Mouse (Mus musculus) gastrocnemius, adult 2 months (tissue): ENCODE measurements around the gene Krt19. TPM values are rescaled to one million over a fixed set of nuclear protein-coding genes. Genes with fewer than 3 reads are reported as not detected.

Experiments used
- DNase-seq: peaks from one replicate; pipeline ENCODE4 v3.0.0; 2022
- H3K27ac ChIP-seq: fragments of 200-600 bp; 2 replicates; pipeline ENCODE4 v1.8.1; 2022; ENCODE audit warnings: mild to moderate bottlenecking
- H3K4me3 ChIP-seq: fragments of 200-600 bp; 2 replicates; pipeline ENCODE4 v1.8.1; 2022; ENCODE audit warnings: mild to moderate bottlenecking, moderate library complexity
- CTCF ChIP-seq: fragments of 200-600 bp; IDR thresholded peaks from 2 replicates; pipeline ENCODE4 v1.8.1; 2022; ENCODE audit warnings: antibody characterized with exemption, mild to moderate bottlenecking, moderate library complexity
- intact Hi-C: fragments of 180-260 bp; cut with DNase I; formaldehyde crosslinking; loops from one replicate; pipeline ENCODE4 v1.15.1; 2025
- long read RNA-seq, 2 experiments: library from polyadenylated mRNA; stranded (forward); transcript quantifications; one replicate each; pipeline ENCODE4 v2.0.0; 2021
- total RNA-seq, 2 experiments: library from RNA; stranded (reverse); gene quantifications; 2 replicates each; pipeline ENCODE4 v1.2.3; 2021

The Krt19 gene
- total RNA-seq, result under 1 TPM in 1 of 2 experiments, not detected in 1; 0.20 TPM
- long read RNA-seq, experiment 1, result 0 reads
- long read RNA-seq, experiment 2, result 0 reads

DNA sequence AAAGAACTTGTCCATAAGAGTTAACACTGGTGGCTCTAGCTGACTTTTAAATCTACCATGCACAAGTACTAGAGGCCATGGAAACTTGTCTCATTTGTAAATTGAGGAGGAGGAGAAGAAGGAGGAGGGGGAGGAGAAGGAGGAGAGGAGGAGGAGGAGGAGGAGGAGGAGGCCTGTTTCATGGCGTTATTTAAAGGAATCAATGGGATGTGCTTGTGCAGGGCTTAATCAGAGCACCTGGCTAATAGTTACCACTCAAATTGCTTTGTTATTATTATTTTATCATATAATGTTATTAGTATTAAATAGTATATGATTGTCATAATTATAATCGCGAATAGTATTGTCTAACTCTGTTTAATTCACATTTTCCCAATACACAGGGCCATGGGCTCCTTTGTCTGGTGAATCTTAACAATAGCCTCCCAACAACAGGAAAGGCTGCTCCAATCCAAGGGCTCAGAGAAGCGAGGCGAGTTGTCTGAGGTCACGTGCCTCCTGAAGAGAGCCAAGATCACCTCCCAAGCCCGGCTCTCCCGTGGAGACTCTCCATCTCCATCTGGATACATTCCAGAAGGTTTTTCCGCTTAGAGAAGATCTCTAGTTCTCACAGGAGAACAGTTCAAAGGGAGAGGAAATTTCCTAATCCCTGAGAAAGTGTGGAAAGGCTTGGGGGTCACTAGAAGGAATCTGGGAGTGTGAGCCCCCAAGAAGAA lies at the start of gene Krt19:
Krt19 (minus strand) TSS at position 51 of the 716 bp plus-strand sequence.
- TF ChIP-seq CTCF, result no peak

GRCm38 (mm10) chr11:100192992-100193391 lies 44.5 kb upstream of the Krt19 start, which contains the start of gene Krt9:
TSS of gene Krt9 (minus strand) at chr11:100193246.
- Histone ChIP-seq H3K4me3 (no peak within 1 kb of the TSS), H3K27ac (no peak within 1 kb of the TSS)
- TF ChIP-seq CTCF, result no peak
- DNase-seq, result no peak
- intact Hi-C loops, result no loop called here

More for the DNA sequence above, at the start of gene Krt19:
- no peak for DNase-seq
- Histone ChIP-seq H3K27ac (no peak within 1 kb of the TSS), H3K4me3 (no peak within 1 kb of the TSS)
- intact Hi-C loops, result no loop called here

- Histone ChIP-seq H3K4me3 (no peak overlapping the region), H3K27ac (no peak overlapping the region)
- intact Hi-C loops, result no loop called here
Measured at GRCm38 (mm10) chr11:100191820-100192219, 43.4 kb upstream of the Krt19 start.

DNA sequence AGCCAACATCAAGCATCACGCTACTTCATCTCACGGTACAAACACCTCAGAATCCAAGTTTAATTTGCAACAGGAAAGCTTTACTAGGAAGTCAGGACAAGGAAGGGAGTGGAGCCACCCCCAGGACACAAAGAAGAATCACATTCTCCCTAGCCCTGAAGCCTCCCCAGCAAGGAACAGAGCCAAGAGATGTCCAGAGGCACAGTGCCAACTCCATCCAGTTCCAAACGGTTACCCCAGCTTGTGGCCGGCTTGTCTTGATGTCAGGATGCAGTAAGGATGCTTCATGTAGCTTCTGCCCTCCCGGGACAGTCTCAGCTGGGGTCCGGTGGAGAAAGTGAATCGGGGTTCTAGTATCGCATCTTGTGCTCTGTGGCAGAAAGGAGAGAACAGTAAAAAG lies 38.3 kb upstream of the Krt19 start:
- no peak for TF ChIP-seq CTCF
- Histone ChIP-seq H3K4me3 (no peak overlapping the region), H3K27ac (no peak overlapping the region)
- intact Hi-C loops, result no loop called here
- DNase-seq, result no peak

More at GRCm38 (mm10) chr11:100191820-100192219, 43.4 kb upstream of the Krt19 start:
- DNase-seq, result no peak
- TF ChIP-seq CTCF, result no peak

DNA sequence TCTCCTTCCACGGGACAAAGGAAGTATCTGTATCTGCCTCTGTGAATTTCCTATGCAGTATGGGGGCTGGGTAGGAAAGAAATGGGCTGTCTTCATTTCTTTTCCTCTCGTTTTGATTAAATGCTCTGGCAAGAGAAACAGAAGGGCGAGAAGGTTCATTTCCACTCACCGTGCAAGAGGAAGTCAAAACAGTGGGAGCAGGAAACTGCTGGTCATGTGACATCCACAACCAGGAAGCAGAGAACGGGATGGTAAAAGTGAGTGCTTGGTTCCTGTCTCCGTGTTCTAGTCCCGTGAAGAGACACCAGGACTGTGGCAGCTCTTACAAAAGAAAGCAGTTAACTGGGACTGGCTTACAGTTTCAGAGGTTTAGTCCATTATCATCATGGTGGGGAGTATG lies 33.3 kb upstream of the Krt19 start:
- Histone ChIP-seq H3K4me3 (no peak overlapping the region), H3K27ac (no peak overlapping the region)
- intact Hi-C loops, result no loop called here
- DNase-seq, result no peak
- TF ChIP-seq CTCF, result no peak

DNA sequence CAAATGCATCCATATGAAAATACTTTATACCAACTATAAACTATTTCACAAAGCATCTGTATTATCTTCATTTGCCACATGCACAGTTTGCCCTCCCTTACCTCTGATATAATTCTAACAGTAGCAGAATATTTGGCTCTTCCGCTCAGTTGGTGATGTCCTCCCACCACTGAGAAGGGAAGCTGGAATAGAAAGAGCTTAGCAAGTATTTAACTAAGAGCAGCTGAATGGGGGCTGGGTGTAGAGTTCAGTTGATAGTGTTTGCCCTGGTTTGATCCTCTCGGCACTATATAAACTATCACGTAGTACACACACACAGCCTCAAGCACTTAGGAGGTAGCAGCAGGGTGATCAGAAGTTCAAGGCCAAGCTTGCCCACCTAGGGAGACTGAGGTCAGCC lies 30.8 kb upstream of the Krt19 start:
- no peak for TF ChIP-seq CTCF
- no peak overlapping the region for H3K27ac ChIP-seq
- no peak overlapping the region for H3K4me3 ChIP-seq
- intact Hi-C loops, result no loop called here
- no peak for DNase-seq

DNA sequence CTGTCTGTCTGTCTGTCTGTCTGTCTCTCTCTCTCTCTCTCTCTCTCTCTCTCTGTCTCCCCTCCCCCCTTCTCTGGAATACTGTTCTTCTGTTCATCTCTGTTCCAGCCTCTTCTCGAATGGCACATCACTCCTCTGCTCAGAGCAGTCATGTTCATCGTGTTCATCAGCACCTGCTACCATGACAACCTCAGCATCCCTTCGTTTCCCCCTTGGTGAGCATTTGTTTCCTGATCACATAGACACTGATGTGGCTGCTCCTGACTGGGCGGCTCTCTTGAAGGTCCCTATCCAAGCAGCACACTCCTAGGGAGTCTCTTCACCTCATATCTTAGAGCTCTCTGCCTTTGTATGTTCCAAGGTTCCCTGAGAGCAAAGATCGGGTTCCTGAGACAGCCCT lies 29.8 kb upstream of the Krt19 start:
- DNase-seq, result no peak
- no peak for TF ChIP-seq CTCF
- intact Hi-C loops, result no loop called here
- H3K27ac ChIP-seq, result no peak overlapping the region
- H3K4me3 ChIP-seq, result no peak overlapping the region

DNA sequence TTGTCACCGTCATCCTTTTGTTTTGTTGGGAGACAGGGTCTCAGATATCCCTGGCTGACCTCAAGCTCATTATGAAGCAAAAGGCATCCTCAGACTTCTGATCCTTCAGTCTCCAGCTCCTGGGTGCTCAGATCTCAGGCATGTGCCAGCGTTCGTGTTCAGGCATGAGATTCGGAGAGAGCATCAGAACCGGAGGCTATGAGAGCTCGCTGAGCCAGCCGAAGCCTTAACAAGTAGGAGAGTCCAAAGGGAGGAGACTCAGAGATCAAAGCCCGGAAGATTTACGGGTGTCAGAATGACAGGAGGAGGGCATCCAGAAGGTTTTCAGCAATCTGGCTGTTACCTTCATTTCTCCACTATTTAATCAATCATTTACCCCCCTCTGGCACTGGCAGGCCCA lies 28.3 kb upstream of the Krt19 start:
- intact Hi-C loops, result no loop called here
- TF ChIP-seq CTCF, result no peak
- Histone ChIP-seq H3K4me3 (no peak overlapping the region), H3K27ac (no peak overlapping the region)
- no peak for DNase-seq

DNA sequence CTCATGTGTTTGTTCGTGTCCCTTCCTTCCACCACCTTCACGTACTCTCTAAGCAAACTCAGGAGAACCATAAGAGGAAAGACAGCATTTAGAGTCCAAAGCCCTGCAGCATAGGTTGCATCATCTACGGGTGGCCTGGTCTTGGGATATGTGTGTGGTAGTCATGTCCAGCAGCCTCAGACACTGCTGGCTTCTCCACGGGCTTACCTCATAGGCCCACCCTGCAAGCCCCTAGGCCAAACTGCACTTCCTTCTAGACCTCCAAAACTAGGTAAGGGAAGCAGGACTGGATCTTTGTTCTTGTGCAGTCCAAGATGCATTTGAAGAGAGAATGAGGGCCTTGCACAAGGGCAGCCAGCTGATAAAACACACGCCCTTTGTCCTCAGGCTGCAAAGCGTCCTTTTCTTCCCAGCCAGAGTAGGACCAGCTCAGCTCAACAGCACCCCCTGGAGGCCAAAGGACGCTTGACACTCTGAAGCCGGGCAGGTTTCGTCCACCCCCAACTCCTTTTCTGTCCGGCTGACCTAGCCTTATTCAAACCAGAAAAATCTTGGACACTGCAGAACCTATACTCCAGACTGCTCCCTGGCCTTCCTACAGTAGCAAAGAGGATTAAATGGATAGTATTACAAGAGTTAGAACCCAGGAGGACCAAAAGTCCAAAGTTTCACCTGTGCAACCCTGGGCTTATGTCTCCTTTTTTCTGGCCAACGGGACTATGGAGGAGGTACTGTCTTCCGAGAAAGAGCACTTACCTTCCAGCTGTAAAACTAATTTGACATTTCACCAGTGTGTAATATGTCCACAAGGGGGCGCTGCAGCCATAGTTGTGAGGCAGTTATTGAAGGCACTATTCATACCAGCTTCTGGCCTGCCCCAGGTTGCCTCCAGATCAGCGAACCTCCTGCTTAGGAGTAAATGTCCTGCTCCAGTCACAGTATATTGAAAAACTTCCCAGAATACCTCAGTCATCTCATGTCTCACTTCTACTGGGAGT lies 20.6 kb upstream of the Krt19 start:
- H3K4me3 ChIP-seq, result peak overlapping the region; percentile 5; the same call in 1 of the 2 replicates
- H3K27ac ChIP-seq, result no peak overlapping the region
- TF ChIP-seq CTCF, result peak; percentile 60
- DNase-seq, result peak; percentile 72
- intact Hi-C loops, result loop anchor here (5.0 to 10.0 kb wide), 2 partner anchors 113 to 704 kb away; no protein-coding TSS in a partner anchor

- intact Hi-C loops, result loop anchor here (5.0 to 10.0 kb wide), 2 partner anchors 114 to 703 kb away; no protein-coding TSS in a partner anchor
- Histone ChIP-seq H3K4me3 (no peak overlapping the region), H3K27ac (no peak overlapping the region)
- TF ChIP-seq CTCF, result no peak
- DNase-seq, result no peak
Measured at GRCm38 (mm10) chr11:100168071-100168470, 19.6 kb upstream of the Krt19 start.

GRCm38 (mm10) chr11:100164392-100164791 lies 15.9 kb upstream of the Krt19 start:
- TF ChIP-seq CTCF, result no peak
- DNase-seq, result no peak
- intact Hi-C loops, result loop anchor here (10.0 kb wide), 1 partner anchor 700 kb away; no protein-coding TSS in a partner anchor
- H3K27ac ChIP-seq, result no peak overlapping the region
- H3K4me3 ChIP-seq, result no peak overlapping the region

- Histone ChIP-seq H3K27ac (no peak overlapping the region), H3K4me3 (no peak overlapping the region)
- intact Hi-C loops, result no loop called here
- TF ChIP-seq CTCF, result no peak
- DNase-seq, result no peak
Measured at GRCm38 (mm10) chr11:100157908-100158477, 9.5 kb upstream of the Krt19 start.
